Comparison of ENCODE assay signal across 8 mouse cellular contexts in genomic region chr6:101534214-101535052, GRCm38 (mm10).
DNase-seq lines count a peak whose midpoint lies in the region; ATAC-seq and TF ChIP-seq lines count a peak whose summit lies in the region.

No protein-coding gene starts in this region.

- no peak overlapping the region for H3K27ac ChIP-seq in kidney, embryonic 14.5 days (ENCODE audit: low read depth, low read length)
- H3K27ac ChIP-seq in embryonic fibroblast, embryonic 13.5 days (ENCODE audit: insufficient read depth, low read length) = peak overlapping the region; percentile 48

- TF ChIP-seq POLR2A in embryonic fibroblast, embryonic 13.5 days (IDR thresholded peaks at IDR 0.05; ENCODE audit: low read depth, low read length) = no peak

- DNase-seq in kidney, adult 9 months = peak; percentile 43
- DNase-seq in R1 (ENCODE audit: low read depth, low spot score) = peak; percentile 18
- peak; percentile 22 for DNase-seq in large intestine, adult 2 months (ENCODE audit: low read depth, low spot score)
- peak; percentile 43 for DNase-seq in mesoderm, embryonic 11.5 days (ENCODE audit: low read depth, low spot score)
- DNase-seq in ovary, postnatal 14 days (ENCODE audit: low spot score) = no peak
- no peak for DNase-seq in spleen, postnatal 10 days (ENCODE audit: low spot score in 2 of 2)

- no peak overlapping the region for H3K4me2 ChIP-seq in kidney, embryonic 14.5 days (replicated peaks; ENCODE audit: low read depth, low read length)

- WGBS in kidney, embryonic 14.5 days = 42% methylated on average over 9 of the region's 9 CpGs
- 34% methylated on average over 9 of the region's 9 CpGs for WGBS in large intestine, adult 2 months

- no peaks in the 10 kb centered on the region for H3K9me3 ChIP-seq in kidney, embryonic 14.5 days (ENCODE audit: control insufficient read depth, low read length)

- H3K4me3 ChIP-seq in kidney, embryonic 14.5 days (ENCODE audit: low read length) = no peak overlapping the region
- no peak overlapping the region for H3K4me3 ChIP-seq in embryonic fibroblast, embryonic 13.5 days (ENCODE audit: insufficient read depth, low read length)

- no peaks in the 10 kb centered on the region for H3K27me3 ChIP-seq in kidney, embryonic 14.5 days (ENCODE audit: control insufficient read depth, insufficient read depth, low read length)

- no peak for ATAC-seq in kidney, embryonic 14.5 days (ENCODE audit: low FRiP score, low TSS enrichment)

- no peak overlapping the region for H3K9ac ChIP-seq in kidney, embryonic 14.5 days (ENCODE audit: low read depth, low read length)

- H3K4me1 ChIP-seq in kidney, embryonic 14.5 days (ENCODE audit: control insufficient read depth, insufficient read depth, low read length) = no peaks in the 10 kb centered on the region
- H3K4me1 ChIP-seq in embryonic fibroblast, embryonic 13.5 days (ENCODE audit: control insufficient read depth, insufficient read depth, low read length) = no peaks in the 10 kb centered on the region; the same call in 1 of the 2 replicates

- peak; percentile 46; the same call in 1 of the 2 replicates for TF ChIP-seq CTCF in embryonic fibroblast, embryonic 13.5 days (IDR thresholded peaks at IDR 0.05; ENCODE audit: borderline replicate concordance, insufficient read depth, low read length)

- H3K36me3 ChIP-seq in kidney, embryonic 14.5 days (ENCODE audit: control insufficient read depth, insufficient read depth, low read length) = no peaks in the 10 kb centered on the region

Comparison
In these comparisons a context has a peak if more than half of its experiments do, and no peak if none do; other contexts are left out.
1. DNase-seq: peak in kidney, adult 9 months (single experiment), R1 (single experiment), large intestine, adult 2 months (single experiment) and mesoderm, embryonic 11.5 days (single experiment); none in ovary, postnatal 14 days (single experiment) and spleen, postnatal 10 days (0 of 2).